Mouse (Mus musculus) v-Abl transformed pro-B cells (cell line): ENCODE data around the gene Prpf18.
"Not testable (repeated sequence)": the region's sequence is repeated elsewhere in the genome, so short reads cannot be mapped to it uniquely, and the experiment has no call there.

Experiments
- in situ Hi-C, 2 experiments: fragments of 400-800 bp; cut with MboI; formaldehyde crosslinking; loops; one replicate each; pipeline ENCODE4 v1.15.1; 2025; ENCODE audit not compliant: unreplicated experiment in 2 of 2

Prpf18 gene

GRCm38 (mm10) chr2:4619126-4619525 is 32.8 kb downstream of the Prpf18 start:
- in situ Hi-C loops = not testable (repeated sequence)

DNA sequence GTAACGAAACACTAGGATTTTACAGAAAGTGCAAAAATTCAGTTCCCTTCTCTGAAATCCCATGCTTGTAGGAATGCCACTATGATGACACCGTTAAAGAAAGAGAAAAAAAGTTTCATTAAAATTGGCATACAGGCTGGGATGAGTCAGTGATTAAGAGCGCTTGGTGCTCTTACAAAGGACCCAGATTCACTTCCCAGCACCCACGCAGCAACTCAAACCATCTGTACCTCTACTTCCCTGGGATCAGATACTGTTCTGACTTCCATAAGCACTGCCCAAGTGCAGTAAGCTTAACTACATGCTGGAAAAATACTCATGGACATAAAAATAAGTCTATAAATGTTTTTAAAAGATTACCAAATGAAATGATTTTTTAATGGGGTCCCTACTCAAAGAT is 34.9 kb downstream of the Prpf18 start:
- in situ Hi-C loops = no loop called here

DNA sequence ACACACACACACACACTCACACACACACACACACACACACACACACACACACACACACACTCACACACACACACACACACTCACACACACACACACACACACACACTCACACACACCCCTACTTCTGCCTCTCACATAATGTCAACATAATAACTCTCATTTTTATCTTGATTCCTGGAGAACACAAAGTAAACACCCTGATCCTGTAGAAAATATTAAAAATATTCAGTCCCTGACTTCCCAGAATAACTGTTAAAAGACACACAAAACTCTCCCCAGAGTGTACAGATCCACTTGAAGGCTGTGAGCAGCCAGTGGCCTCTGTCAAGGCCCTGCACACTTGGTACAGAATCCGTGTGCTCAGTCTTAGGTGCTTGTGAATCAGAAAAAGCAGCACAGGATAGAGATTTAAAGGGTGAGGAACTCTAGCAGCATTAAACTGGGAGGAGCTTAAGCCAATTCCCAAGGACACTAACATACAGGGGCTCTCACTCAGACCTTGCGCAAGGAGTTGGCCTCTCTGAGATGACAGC is 36.8 kb downstream of the Prpf18 start:
- in situ Hi-C loops = no loop called here

GRCm38 (mm10) chr2:4614276-4614929 is 37.5 kb downstream of the Prpf18 start:
- in situ Hi-C loops = not testable (repeated sequence)

- in situ Hi-C loops = no loop called here
Observed at GRCm38 (mm10) chr2:4611704-4612103, 40.2 kb downstream of the Prpf18 start.

DNA sequence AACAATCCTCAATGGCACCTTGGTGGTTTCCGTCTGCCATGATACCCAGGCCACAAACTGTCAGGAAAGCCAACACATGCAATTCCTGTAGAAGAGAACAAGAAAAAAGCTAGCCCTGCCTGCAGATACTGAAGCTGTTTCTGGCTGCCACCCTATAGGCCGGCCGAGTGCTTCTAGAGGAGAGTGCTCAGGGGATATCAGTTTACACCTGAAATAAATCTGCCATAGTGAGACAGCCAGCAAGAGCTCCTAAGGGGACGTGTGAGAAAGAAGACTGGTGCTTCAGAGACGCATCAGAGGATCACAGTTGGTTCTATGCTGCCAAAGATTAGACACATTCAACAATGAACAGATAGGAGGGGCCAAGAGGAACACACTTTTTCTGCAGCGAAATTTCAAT is 40.6 kb downstream of the Prpf18 start:
- in situ Hi-C loops = no loop called here

GRCm38 (mm10) chr2:4609433-4609832 is 42.5 kb downstream of the Prpf18 start:
- in situ Hi-C loops = no loop called here

DNA sequence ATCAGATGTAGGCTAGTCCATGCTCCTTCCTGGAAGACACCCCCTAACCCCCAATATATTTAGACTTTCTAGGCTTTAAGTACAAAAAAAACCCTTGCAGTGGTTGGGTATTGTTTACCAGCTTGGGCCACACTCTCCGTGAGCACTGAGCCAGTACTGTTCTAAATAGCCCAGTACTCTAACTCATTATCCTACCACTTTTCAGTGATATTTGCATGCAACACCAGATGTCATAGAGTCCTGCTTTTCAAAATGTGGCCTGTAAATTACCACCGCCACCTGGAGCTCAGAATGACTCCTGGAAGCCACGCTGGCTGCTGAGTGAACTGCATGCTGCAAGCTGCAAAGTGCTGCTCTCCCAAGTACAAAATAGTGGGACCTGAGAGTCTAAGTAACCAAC is 43.7 kb downstream of the Prpf18 start:
- in situ Hi-C loops = no loop called here

- in situ Hi-C loops = no loop called here
Observed at GRCm38 (mm10) chr2:4606559-4606958, 45.4 kb downstream of the Prpf18 start.

DNA sequence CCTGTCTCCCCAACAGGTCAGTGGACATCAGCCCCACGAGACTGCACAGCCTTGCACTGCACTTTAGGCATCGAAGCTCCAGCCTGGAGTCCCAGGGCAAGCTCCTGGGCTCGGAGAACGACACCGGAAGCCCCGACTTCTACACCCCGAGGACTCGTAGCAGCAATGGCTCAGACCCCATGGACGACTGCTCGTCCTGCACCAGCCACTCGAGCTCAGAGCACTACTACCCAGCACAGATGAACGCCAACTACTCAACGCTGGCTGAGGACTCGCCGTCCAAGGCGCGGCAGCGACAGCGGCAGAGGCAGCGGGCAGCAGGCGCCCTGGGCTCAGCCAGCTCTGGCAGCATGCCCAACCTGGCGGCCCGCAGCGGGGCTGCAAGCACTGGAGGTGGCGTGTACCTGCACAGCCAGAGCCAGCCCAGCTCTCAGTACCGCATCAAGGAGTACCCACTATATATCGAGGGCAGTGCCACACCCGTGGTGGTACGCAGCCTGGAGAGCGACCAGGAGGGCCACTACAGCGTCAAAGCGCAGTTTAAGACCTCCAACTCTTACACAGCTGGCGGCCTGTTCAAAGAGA is 48.5 kb downstream of the Prpf18 start:
- in situ Hi-C loops = loop anchor here in 1 of 2 experiments (5.0 kb wide), 1 partner anchor 106 kb away; no protein-coding TSS in a partner anchor

GRCm38 (mm10) chr2:4601034-4601890 is 50.7 kb downstream of the Prpf18 start:
- in situ Hi-C loops = loop anchor here in 1 of 2 experiments (5.0 kb wide), 1 partner anchor 104 kb away; no protein-coding TSS in a partner anchor

GRCm38 (mm10) chr2:4596992-4597391 is 54.9 kb downstream of the Prpf18 start:
- in situ Hi-C loops = no loop called here

GRCm38 (mm10) chr2:4593878-4594387 is 58.0 kb downstream of the Prpf18 start:
- in situ Hi-C loops = no loop called here

DNA sequence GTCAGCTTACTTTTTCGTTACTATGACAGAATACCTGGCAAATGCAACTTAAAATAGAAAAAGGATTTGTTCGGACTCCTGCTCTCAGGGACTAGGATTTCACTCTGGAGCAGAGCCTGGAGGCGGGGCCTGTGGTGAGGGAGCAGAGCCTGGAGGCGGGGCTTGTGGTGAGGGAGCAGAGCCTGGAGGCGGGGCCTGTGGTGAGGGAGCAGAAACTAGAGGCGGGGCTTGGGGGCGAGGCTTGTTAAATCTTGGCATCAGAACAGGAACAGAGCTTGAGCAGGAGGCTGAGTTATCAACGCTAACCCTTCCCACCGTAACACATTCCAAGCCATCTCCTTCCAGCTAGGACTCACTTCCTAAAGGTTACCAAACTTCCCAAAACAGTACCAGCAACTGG is 58.5 kb downstream of the Prpf18 start:
- in situ Hi-C loops = no loop called here

DNA sequence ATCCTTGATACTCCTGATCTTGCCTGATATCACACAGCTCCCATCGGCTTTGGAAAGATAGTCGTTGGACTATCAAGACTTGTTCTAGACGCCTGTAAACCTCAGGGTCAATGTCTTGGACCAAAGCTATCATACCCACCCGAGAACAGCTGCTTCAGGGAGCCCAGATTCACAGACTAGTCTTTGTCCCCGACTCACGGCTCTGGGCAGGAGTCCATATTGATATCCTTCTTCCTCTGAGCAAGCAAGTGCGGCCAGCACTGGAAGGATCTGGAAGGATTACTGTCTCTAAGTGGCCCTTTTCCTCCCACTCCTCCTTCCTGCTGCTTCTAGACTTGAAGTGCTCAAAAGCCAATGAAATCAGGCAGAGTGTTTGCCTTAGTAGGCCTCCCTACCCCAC is 59.2 kb downstream of the Prpf18 start:
- in situ Hi-C loops = no loop called here

DNA sequence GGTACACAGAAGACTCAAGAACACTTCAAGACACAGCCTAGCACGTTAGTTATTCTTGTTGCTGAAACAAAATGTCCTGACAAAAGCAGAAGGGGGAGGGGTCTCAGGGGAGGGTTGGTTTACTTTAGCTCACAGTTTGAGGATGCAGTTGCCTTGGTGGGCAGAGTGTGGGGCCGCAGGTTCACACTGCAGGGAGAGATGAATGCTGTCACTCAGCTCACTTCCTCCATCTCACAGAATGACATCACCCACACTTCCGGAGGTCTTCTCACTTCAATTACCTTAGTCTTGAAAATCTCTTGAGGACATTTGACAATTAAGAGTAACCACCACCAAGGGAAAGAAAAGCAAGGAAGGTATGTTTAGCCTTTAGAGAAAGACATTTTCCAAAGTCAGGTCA is 60.3 kb downstream of the Prpf18 start:
- in situ Hi-C loops = no loop called here

DNA sequence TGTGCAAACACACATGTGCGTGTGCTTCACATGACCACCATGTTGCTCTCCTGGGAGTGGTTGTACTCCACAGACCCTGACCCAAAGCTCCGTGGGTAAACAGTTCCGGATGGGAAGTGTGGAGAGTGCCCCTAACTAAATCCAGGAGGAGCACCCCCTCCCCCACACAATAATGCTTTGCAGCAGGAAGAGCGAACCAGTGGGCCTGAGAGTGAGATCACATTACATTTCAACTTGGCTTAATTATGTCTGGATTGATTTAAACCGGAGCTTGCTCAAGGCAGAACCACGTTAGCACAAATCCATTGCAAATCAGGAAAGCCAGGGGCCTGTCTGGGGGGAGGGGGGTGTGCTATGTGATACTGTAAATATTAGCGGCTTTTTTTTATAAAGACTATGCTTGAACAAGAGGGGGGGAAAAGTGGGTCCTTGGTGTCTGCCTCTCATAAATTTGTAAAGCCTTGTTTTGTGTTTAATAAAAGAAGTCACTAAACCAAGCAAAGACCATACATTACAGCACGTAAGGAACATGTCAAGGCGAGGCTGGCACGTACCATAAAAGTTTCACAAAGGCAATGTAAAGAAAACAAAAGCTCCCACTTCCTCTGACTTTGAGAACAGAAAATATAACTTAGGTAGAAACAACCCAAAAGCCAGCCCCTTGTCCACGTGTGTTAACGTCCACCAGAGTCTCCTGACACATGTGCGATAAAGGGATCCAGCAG is 64.1 kb downstream of the Prpf18 start:
- in situ Hi-C loops = no loop called here

DNA sequence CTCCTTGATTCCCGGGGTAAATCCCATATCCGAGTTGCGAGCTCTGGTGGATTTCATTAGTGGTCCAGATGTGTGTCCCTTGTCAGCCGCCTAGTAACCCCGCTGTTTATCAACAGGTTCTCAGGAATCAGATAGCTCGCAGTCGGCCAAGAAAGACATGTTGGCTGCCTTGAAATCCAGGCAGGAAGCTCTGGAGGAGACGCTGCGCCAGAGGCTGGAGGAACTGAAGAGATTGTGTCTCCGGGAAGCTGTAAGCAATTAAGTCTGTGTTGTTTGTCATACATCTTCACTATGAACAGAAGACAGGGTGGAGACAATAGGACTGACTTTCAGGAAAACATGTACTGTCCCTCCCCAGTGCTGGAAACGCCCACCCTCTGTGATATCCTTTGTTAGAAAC is 65.7 kb downstream of the Prpf18 start:
- in situ Hi-C loops = no loop called here

GRCm38 (mm10) chr2:4584252-4584651 is 67.7 kb downstream of the Prpf18 start:
- in situ Hi-C loops = no loop called here

GRCm38 (mm10) chr2:4582930-4583329 is 69.0 kb downstream of the Prpf18 start:
- in situ Hi-C loops = no loop called here
